Mouse (Mus musculus): ENCODE measurements at regions not wholly inside any gene's neighbourhood (a gene's known extent, or its start where the extent isn't known, plus 50 kb on each side); places are given as distances from the start of the nearest gene placed in this dataset.

GRCm38 (mm10) chr12:99039497-99040322 lies 119.3 kb downstream of the Ttc8 start:
- ATAC-seq (replicated peaks; ENCODE audit: low FRiP score): no peak
- H3K27me3 ChIP-seq: no peaks in the 10 kb centered on the region
- no peaks in the 10 kb centered on the region for H3K4me1 ChIP-seq
- no peak overlapping the region for H3K4me2 ChIP-seq
- H3K27ac ChIP-seq: no peak overlapping the region
- no peak overlapping the region for H3K4me3 ChIP-seq (replicated peaks)
- no peak overlapping the region for H3K9ac ChIP-seq
- H3K36me3 ChIP-seq: no peaks in the 10 kb centered on the region
- H3K9me3 ChIP-seq (replicated peaks): no peaks in the 10 kb centered on the region
- WGBS: 42% methylated on average over 9 of the region's 9 CpGs

GRCm38 (mm10) chr12:99041606-99042005 lies 121.2 kb downstream of the Ttc8 start:
- H3K4me2 ChIP-seq: no peak overlapping the region
- no peak overlapping the region for H3K27ac ChIP-seq
- ATAC-seq (replicated peaks; ENCODE audit: low FRiP score): 0 out of 2 replicates have a peak, but pooled peaks have one; percentile 29
- H3K4me3 ChIP-seq (replicated peaks): no peak overlapping the region
- 59% methylated on average over 4 of the region's 4 CpGs for WGBS
- no peak overlapping the region for H3K9ac ChIP-seq
- H3K9me3 ChIP-seq (replicated peaks): no peaks in the 10 kb centered on the region
- H3K27me3 ChIP-seq: no peaks in the 10 kb centered on the region
- H3K36me3 ChIP-seq: no peaks in the 10 kb centered on the region
- H3K4me1 ChIP-seq: no peaks in the 10 kb centered on the region

GRCm38 (mm10) chr12:99042918-99043862 lies 122.8 kb downstream of the Ttc8 start:
- no peak overlapping the region for H3K27ac ChIP-seq
- H3K4me1 ChIP-seq: no peaks in the 10 kb centered on the region
- no peak overlapping the region for H3K9ac ChIP-seq
- ATAC-seq (replicated peaks; ENCODE audit: low FRiP score): no peak
- no peaks in the 10 kb centered on the region for H3K9me3 ChIP-seq (replicated peaks)
- no peaks in the 10 kb centered on the region for H3K27me3 ChIP-seq
- 76% methylated on average over 16 of the region's 16 CpGs for WGBS
- H3K36me3 ChIP-seq: no peaks in the 10 kb centered on the region
- H3K4me3 ChIP-seq (replicated peaks): no peak overlapping the region
- H3K4me2 ChIP-seq: no peak overlapping the region

- H3K4me2 ChIP-seq: no peak overlapping the region
- no peak for ATAC-seq (replicated peaks; ENCODE audit: low FRiP score)
- WGBS: 35% methylated on average over 5 of the region's 5 CpGs
- H3K27ac ChIP-seq: no peak overlapping the region
- no peaks in the 10 kb centered on the region for H3K27me3 ChIP-seq
- H3K4me3 ChIP-seq (replicated peaks): no peak overlapping the region
- no peaks in the 10 kb centered on the region for H3K9me3 ChIP-seq (replicated peaks)
- H3K36me3 ChIP-seq: no peaks in the 10 kb centered on the region
- no peak overlapping the region for H3K9ac ChIP-seq
- no peaks in the 10 kb centered on the region for H3K4me1 ChIP-seq
Measured at GRCm38 (mm10) chr12:99044477-99044876, 124.1 kb downstream of the Ttc8 start.

- Histone ChIP-seq H3K9ac (no peak overlapping the region), H3K9me3 (replicated peaks) (no peaks in the 10 kb centered on the region), H3K4me1 (peaks cover 5% of the 10 kb centered on the region; the same call in 1 of the 2 replicates), H3K4me3 (replicated peaks) (no peak overlapping the region), H3K36me3 (no peaks in the 10 kb centered on the region), H3K4me2 (no peak overlapping the region), H3K27me3 (no peaks in the 10 kb centered on the region), H3K27ac (no peak overlapping the region)
- 71% methylated on average over 2 of the region's 2 CpGs for WGBS
- no peak for ATAC-seq (replicated peaks; ENCODE audit: low FRiP score)
Measured at GRCm38 (mm10) chr12:99050426-99050825, 130.1 kb downstream of the Ttc8 start.

GRCm38 (mm10) chr12:99052599-99052998 lies 132.2 kb downstream of the Ttc8 start:
- no peak overlapping the region for H3K27ac ChIP-seq
- WGBS: 62% methylated on average over 7 of the region's 7 CpGs
- no peak for ATAC-seq (replicated peaks; ENCODE audit: low FRiP score)
- no peak overlapping the region for H3K9ac ChIP-seq
- H3K4me2 ChIP-seq: no peak overlapping the region
- H3K4me3 ChIP-seq (replicated peaks): no peak overlapping the region
- peaks cover 5% of the 10 kb centered on the region; the same call in 1 of the 2 replicates for H3K4me1 ChIP-seq
- H3K9me3 ChIP-seq (replicated peaks): no peaks in the 10 kb centered on the region
- H3K36me3 ChIP-seq: no peaks in the 10 kb centered on the region
- H3K27me3 ChIP-seq: no peaks in the 10 kb centered on the region

- H3K27ac ChIP-seq: no peak overlapping the region
- no peaks in the 10 kb centered on the region for H3K9me3 ChIP-seq (replicated peaks)
- no peaks in the 10 kb centered on the region for H3K36me3 ChIP-seq
- no peak overlapping the region for H3K4me2 ChIP-seq
- H3K4me3 ChIP-seq (replicated peaks): no peak overlapping the region
- H3K9ac ChIP-seq: no peak overlapping the region
- 89% methylated on average over 2 of the region's 2 CpGs for WGBS
- peaks cover 3% of the 10 kb centered on the region; the same call in 1 of the 2 replicates for H3K4me1 ChIP-seq
- no peak for ATAC-seq (replicated peaks; ENCODE audit: low FRiP score)
- H3K27me3 ChIP-seq: no peaks in the 10 kb centered on the region
Measured at GRCm38 (mm10) chr12:99057521-99057920, 137.1 kb downstream of the Ttc8 start.

- H3K9ac ChIP-seq: no peak overlapping the region
- WGBS: 80% methylated on average over 2 of the region's 2 CpGs
- H3K4me2 ChIP-seq: no peak overlapping the region
- H3K9me3 ChIP-seq (replicated peaks): no peaks in the 10 kb centered on the region
- no peak overlapping the region for H3K27ac ChIP-seq
- no peaks in the 10 kb centered on the region for H3K36me3 ChIP-seq
- ATAC-seq (replicated peaks; ENCODE audit: low FRiP score): no peak
- H3K27me3 ChIP-seq: no peaks in the 10 kb centered on the region
- no peak overlapping the region for H3K4me3 ChIP-seq (replicated peaks)
- no peaks in the 10 kb centered on the region for H3K4me1 ChIP-seq
Measured at GRCm38 (mm10) chr12:99058916-99059315, 138.5 kb downstream of the Ttc8 start.

GRCm38 (mm10) chr12:99059491-99059890 lies 139.1 kb downstream of the Ttc8 start:
- Histone ChIP-seq H3K36me3 (no peaks in the 10 kb centered on the region), H3K9me3 (replicated peaks) (no peaks in the 10 kb centered on the region), H3K4me1 (no peaks in the 10 kb centered on the region), H3K27me3 (no peaks in the 10 kb centered on the region), H3K4me3 (replicated peaks) (no peak overlapping the region), H3K4me2 (no peak overlapping the region), H3K9ac (no peak overlapping the region), H3K27ac (no peak overlapping the region)
- no peak for ATAC-seq (replicated peaks; ENCODE audit: low FRiP score)
- 82% methylated on average over 4 of the region's 4 CpGs for WGBS

- peak; percentile 56; the same call in 1 of the 2 replicates for ATAC-seq (replicated peaks; ENCODE audit: low FRiP score)
- 23% methylated on average over 2 of the region's 2 CpGs for WGBS
- no peaks in the 10 kb centered on the region for H3K27me3 ChIP-seq
- no peak overlapping the region for H3K4me2 ChIP-seq
- H3K4me3 ChIP-seq (replicated peaks): no peak overlapping the region
- no peak overlapping the region for H3K9ac ChIP-seq
- H3K27ac ChIP-seq: no peak overlapping the region
- no peaks in the 10 kb centered on the region for H3K9me3 ChIP-seq (replicated peaks)
- H3K4me1 ChIP-seq: no peaks in the 10 kb centered on the region
- H3K36me3 ChIP-seq: no peaks in the 10 kb centered on the region
Measured at GRCm38 (mm10) chr12:99060702-99061101, 140.3 kb downstream of the Ttc8 start.

GRCm38 (mm10) chr12:99063441-99063840 lies 143.1 kb downstream of the Ttc8 start:
- 61% methylated on average over 3 of the region's 3 CpGs for WGBS
- H3K27me3 ChIP-seq: no peaks in the 10 kb centered on the region
- no peaks in the 10 kb centered on the region for H3K36me3 ChIP-seq

GRCm38 (mm10) chr12:99063885-99064284 lies 143.5 kb downstream of the Ttc8 start:
- 85% methylated on average over 8 of the region's 8 CpGs for WGBS
- no peak overlapping the region for H3K4me3 ChIP-seq (replicated peaks)

More at GRCm38 (mm10) chr12:99063441-99063840, 143.1 kb downstream of the Ttc8 start:
- Histone ChIP-seq H3K9ac (no peak overlapping the region), H3K27ac (no peak overlapping the region), H3K4me1 (no peaks in the 10 kb centered on the region), H3K4me3 (replicated peaks) (no peak overlapping the region), H3K4me2 (no peak overlapping the region), H3K9me3 (replicated peaks) (no peaks in the 10 kb centered on the region)
- ATAC-seq (replicated peaks; ENCODE audit: low FRiP score): no peak

More at GRCm38 (mm10) chr12:99063885-99064284, 143.5 kb downstream of the Ttc8 start:
- H3K4me2 ChIP-seq: no peak overlapping the region
- H3K9ac ChIP-seq: no peak overlapping the region
- no peak for ATAC-seq (replicated peaks; ENCODE audit: low FRiP score)
- H3K27me3 ChIP-seq: no peaks in the 10 kb centered on the region
- no peak overlapping the region for H3K27ac ChIP-seq
- H3K4me1 ChIP-seq: no peaks in the 10 kb centered on the region
- no peaks in the 10 kb centered on the region for H3K9me3 ChIP-seq (replicated peaks)
- no peaks in the 10 kb centered on the region for H3K36me3 ChIP-seq

Measured in kidney, embryonic 15.5 days (tissue).